Comparison of ENCODE assay signal across 14 mouse cellular contexts in the genomic region with DNA sequence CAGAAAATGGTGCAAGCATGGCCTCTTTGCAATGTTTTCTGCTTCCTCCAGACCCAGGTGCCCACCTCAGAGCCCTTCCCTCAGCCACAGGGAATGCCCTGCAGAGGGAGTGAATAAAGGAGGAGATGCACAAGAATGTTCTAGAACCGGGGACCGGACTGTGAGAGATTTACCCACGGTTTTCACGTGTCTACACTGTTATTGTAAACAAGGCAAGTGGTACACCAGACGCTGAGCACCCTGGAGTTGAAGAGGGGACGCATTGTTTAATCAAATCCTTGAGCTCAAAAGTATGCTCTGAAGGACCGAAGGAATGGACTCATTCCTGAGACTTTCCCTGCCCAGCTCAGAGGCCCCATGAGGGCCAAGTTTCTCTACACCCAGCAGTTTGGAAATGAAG. TPM values are rescaled to one million over a fixed set of nuclear protein-coding genes. Genes with fewer than 3 reads are reported as not detected.
DNase-seq lines count a peak whose midpoint lies in the region; ATAC-seq lines count a peak whose summit lies in the region.
"Had no signal": no experiment of that assay in that cellular context is flagged by ENCODE, and none has a peak within 500 bp of the region (broad histone marks: within the 10 kb centered on the region; RNA-seq: fewer than 3 reads in every experiment).

No protein-coding gene starts in this region.

- H3K4me1 ChIP-seq in forebrain, embryonic 10.5 days = peaks cover 64% of the 10 kb centered on the region
- peaks cover 53% of the 10 kb centered on the region for H3K4me1 ChIP-seq in forebrain, embryonic 12.5 days
- H3K4me1 ChIP-seq in limb, embryonic 12.5 days (replicated peaks) = peaks cover 25% of the 10 kb centered on the region

- WGBS in forebrain, embryonic 10.5 days = 43% methylated on average over 7 of the region's 7 CpGs
- 36% methylated on average over 7 of the region's 7 CpGs for WGBS in forebrain, embryonic 12.5 days
- WGBS in limb, embryonic 12.5 days = 29% methylated on average over 7 of the region's 7 CpGs

- no peak for ATAC-seq in forebrain, embryonic 12.5 days (ENCODE audit: low FRiP score)
- ATAC-seq in limb, embryonic 12.5 days (ENCODE audit: insufficient number of reproducible peaks, insufficient read depth, low FRiP score, low TSS enrichment, low read depth) = no peak
- no peak for ATAC-seq in monocyte, adult 5-6 weeks (replicated peaks; ENCODE audit: insufficient number of reproducible peaks, low FRiP score, low TSS enrichment, poor library complexity, severe bottlenecking)
- ATAC-seq: Patski had no signal

- no peaks in the 10 kb centered on the region for H3K9me3 ChIP-seq in forebrain, embryonic 10.5 days
- H3K9me3 ChIP-seq in forebrain, embryonic 12.5 days = no peaks in the 10 kb centered on the region
- H3K9me3 ChIP-seq in limb, embryonic 12.5 days = no peaks in the 10 kb centered on the region
- H3K9me3 ChIP-seq: hindbrain, embryonic 12.5 days; liver, embryonic 13.5 days; midbrain, embryonic 12.5 days had no signal

- DNase-seq in forebrain, embryonic 10.5 days (ENCODE audit: extremely low spot score, low spot score) = no peak
- DNase-seq in kidney, adult 18-20 months = peak; percentile 29
- DNase-seq in kidney, postnatal 10 days = no peak
- DNase-seq in lung, postnatal 36 days = peak; percentile 85
- DNase-seq in left cerebral cortex, postnatal 10 days (ENCODE audit: extremely low spot score in 1 of 2, low spot score in 2 of 2) = no peak
- DNase-seq: cerebellum, adult 2 months; liver, embryonic 13.5 days; thymus, adult 2 months had no signal

- intact Hi-C loops in left cerebral cortex, postnatal 10 days (cut with DNase I) = no loop called here

- peak overlapping the region; percentile 98 for H3K27ac ChIP-seq in forebrain, embryonic 10.5 days
- H3K27ac ChIP-seq in forebrain, embryonic 12.5 days = no peak overlapping the region
- peak overlapping the region; percentile 100 for H3K27ac ChIP-seq in limb, embryonic 12.5 days
- H3K27ac ChIP-seq: hindbrain, embryonic 12.5 days; liver, embryonic 13.5 days; midbrain, embryonic 12.5 days had no signal

- H3K9ac ChIP-seq in forebrain, embryonic 12.5 days = no peak overlapping the region
- H3K9ac ChIP-seq in limb, embryonic 12.5 days (replicated peaks) = peak overlapping the region; percentile 99
- H3K9ac ChIP-seq: hindbrain, embryonic 12.5 days; liver, embryonic 13.5 days; midbrain, embryonic 12.5 days had no signal

- H3K27me3 ChIP-seq in forebrain, embryonic 10.5 days (ENCODE audit: poor library complexity, severe bottlenecking) = peaks cover 41% of the 10 kb centered on the region
- H3K27me3 ChIP-seq in forebrain, embryonic 12.5 days = peaks cover 40% of the 10 kb centered on the region
- no peaks in the 10 kb centered on the region for H3K27me3 ChIP-seq in limb, embryonic 12.5 days

- H3K4me3 ChIP-seq in forebrain, embryonic 10.5 days = no peak overlapping the region; the same call in 1 of the 2 replicates
- no peak overlapping the region for H3K4me3 ChIP-seq in forebrain, embryonic 12.5 days (replicated peaks)
- peak overlapping the region; percentile 84; the same call in 1 of the 2 replicates for H3K4me3 ChIP-seq in limb, embryonic 12.5 days (replicated peaks)
- H3K4me3 ChIP-seq: hindbrain, embryonic 12.5 days; liver, embryonic 13.5 days; midbrain, embryonic 12.5 days had no signal

- H3K4me2 ChIP-seq in forebrain, embryonic 12.5 days = no peak overlapping the region
- peak overlapping the region; percentile 87 for H3K4me2 ChIP-seq in limb, embryonic 12.5 days
- H3K4me2 ChIP-seq: hindbrain, embryonic 12.5 days; liver, embryonic 13.5 days; midbrain, embryonic 12.5 days had no signal

- 0 out of 2 replicates have a peak, but pooled peaks cover 5% of the 10 kb centered on the region for H3K36me3 ChIP-seq in forebrain, embryonic 10.5 days (replicated peaks)
- H3K36me3 ChIP-seq in forebrain, embryonic 12.5 days (replicated peaks) = no peaks in the 10 kb centered on the region
- no peaks in the 10 kb centered on the region for H3K36me3 ChIP-seq in limb, embryonic 12.5 days
- H3K36me3 ChIP-seq: hindbrain, embryonic 12.5 days; liver, embryonic 13.5 days; midbrain, embryonic 12.5 days had no signal

RNA-seq across cellular contexts. Expression of gene Mecom, which starts 43.2 kb away (rescaled TPM):
- 26.7 and 26.9 TPM in 2 replicates for polyA plus RNA-seq in forebrain, embryonic 10.5 days (2016; fragmentation: Nextera tagmentation; extraction: Ambion mirVana)
- 12.1 and 12.2 TPM in 2 replicates for polyA plus RNA-seq in forebrain, embryonic 12.5 days (2016; fragmentation: Nextera tagmentation; extraction: Ambion mirVana)
- polyA plus RNA-seq in limb, embryonic 12.5 days (2016; fragmentation: Nextera tagmentation; extraction: Ambion mirVana) = 187 TPM in 2 replicates
- not detected in 3 replicates for total RNA-seq in monocyte, adult 5-6 weeks (2017)
- total RNA-seq in left cerebral cortex, postnatal 10 days (2021) = 1 to 10 TPM; 4.2 to 4.7 TPM

Comparison
In these comparisons a context has a peak if more than half of its experiments do, and no peak if none do; other contexts are left out.
1. DNase-seq: peak in kidney, adult 18-20 months (single experiment) and lung, postnatal 36 days (single experiment); none in forebrain, embryonic 10.5 days (single experiment), kidney, postnatal 10 days (single experiment) and left cerebral cortex, postnatal 10 days (0 of 2).